Mouse (Mus musculus) cerebellum, adult 2 months (tissue): ENCODE data around the gene Catsperz.

Experiments used
- CTCF ChIP-seq: fragments of 200-500 bp; IDR thresholded peaks from 2 replicates; pipeline ENCODE4 v1.5.1; 2011; ENCODE audit warnings: low read depth, mild to moderate bottlenecking, control low read depth, low read length, moderate library complexity, borderline replicate concordance; ENCODE audit not compliant: insufficient read depth
- POLR2A ChIP-seq: fragments of 200-500 bp; IDR thresholded peaks from 2 replicates; pipeline ENCODE4 v1.6.1; 2011; ENCODE audit warnings: low read length, control low read depth, borderline replicate concordance; ENCODE audit not compliant: insufficient read depth

- TF ChIP-seq POLR2A, result no peak
- TF ChIP-seq CTCF, result no peak
Observed at GRCm38 (mm10) chr19:6972247-6972917, 47.2 kb upstream of the Catsperz start.
